Mouse (Mus musculus): Measurements from ENCODE around the gene Ppm1k.
"Not testable (repeated sequence)": the region's sequence is repeated elsewhere in the genome, so short reads cannot be mapped to it uniquely, and the experiment has no call there.

The Ppm1k gene

DNA sequence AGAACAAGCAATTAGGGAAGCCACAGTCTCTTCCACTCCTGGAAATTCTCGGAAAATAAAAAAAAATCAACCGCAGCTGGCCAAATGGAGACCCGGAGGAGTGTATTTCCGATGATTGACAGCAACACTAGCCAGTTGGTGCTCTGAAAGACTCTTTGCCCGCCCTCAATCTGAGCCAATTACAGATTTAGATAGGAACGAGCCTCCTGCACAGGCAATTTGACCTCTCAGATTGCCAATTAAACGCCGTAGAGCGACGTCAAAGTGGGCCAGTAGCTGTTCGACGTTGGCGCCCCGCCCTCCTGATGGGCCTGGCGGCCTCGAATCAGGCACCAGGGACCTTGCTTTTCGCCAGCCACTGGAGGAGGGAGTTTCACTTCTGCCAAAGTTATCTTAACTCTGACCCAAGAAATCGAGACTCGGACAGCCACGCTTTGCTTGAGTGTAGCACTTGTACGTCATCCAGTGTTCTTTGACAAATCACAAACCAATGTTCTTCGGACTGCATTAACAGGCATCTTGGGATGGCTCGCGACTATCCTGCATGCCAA lies at the start of gene Ppm1k:
Gene Ppm1k, minus strand, starts transcription at position 83 of the 551 bp plus-strand sequence.
- peak; percentile 96 for DNase-seq (ENCODE audit: extremely low read depth, low read depth, low spot score)

DNA sequence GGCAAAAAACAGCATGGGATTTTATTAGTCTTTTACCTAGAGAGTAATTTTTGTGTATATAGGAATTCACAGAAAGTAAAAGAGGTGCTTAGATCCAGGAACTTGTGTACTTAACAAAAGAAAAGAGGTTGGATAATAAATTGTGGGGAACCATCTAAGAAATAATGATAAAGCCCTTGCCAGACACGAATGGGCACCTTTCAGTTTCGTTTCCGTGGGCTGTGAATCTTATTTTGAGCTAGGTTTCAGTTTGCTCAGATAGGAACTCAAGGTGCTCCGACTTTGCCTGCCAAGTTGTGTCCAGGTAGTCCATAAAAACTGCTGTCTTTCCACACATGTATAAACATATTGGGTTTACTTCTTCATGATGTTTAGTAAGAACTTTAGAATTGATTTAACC lies 47.1 kb upstream of the Ppm1k start:
- no peak for DNase-seq (ENCODE audit: extremely low read depth, low read depth, low spot score)

DNA sequence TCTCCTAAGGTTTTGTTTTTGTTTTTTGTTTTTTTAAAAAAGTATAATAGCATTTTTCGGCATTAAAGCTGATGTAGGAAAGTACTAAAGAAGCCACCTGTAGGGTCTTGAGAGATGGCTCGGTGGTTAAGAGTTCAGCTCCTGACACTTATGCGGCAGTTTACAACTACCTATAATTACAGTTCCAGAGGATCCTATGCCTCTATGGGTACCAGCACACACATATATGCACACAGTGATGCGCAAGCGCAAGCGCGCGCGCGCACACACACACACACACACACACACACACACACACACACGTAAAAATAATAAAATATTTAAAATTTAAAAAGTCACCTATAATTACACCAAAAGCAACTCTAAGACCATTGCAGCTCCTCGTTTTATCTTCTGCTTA lies 46.3 kb upstream of the Ppm1k start:
- DNase-seq (ENCODE audit: extremely low read depth, low read depth, low spot score), result no peak

DNA sequence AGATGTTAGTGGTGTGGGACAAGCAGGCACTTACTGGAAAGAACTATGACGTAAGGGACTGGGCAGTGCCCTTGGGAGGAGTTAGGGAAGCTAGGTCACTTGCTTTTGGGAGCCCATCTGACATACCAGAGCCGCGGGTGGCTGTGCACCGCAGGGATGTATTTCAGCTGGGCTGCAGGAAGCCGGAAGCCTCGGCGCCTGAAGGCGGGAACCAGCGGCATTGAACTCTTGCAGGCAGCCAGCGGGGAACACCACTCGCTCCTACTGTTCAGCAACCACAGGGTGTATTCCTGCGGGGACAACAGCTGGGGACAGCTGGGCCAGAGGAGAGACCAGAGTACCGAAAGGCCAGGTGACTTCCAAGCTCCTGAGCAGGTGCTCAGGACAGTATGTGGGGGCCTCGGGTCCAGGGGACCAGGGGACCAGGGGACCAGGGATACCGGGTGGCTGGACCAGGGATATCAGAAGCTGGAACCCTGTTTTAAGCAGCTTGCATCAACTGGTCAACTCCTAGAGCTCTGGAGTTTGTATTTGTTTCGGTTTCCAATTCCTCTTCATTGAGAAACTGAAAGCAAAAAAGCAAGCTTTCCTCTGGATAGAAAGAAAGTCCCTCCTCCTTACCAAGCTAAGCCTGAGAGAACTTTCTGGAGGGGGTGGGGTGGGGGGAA lies 45.7 kb upstream of the Ppm1k start, which contains the start of gene Herc6:
Gene Herc6, plus strand, starts transcription at position 120 of the 668 bp plus-strand sequence.
- DNase-seq (ENCODE audit: extremely low read depth, low read depth, low spot score), result no peak

DNA sequence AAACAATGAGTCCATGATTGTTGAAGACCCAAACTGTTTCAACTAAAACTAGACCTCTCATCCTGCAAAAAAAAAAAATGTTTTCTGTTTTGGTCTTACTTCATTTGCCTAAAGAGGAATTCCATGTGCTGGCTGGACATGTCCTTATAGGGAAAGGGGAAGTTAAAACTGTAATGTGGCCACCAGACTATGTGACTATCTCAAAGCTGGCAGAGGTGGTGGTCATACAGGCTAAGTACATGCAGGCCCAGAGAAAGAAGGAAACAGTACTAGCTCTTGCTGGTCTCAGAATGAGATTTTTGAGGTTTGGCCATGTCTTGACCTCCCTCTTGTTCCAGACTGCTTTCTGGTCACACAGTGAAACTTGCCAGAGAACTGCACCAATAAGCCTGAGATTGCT lies 36.3 kb upstream of the Ppm1k start:
- no peak for DNase-seq (ENCODE audit: extremely low read depth, low read depth, low spot score)

DNA sequence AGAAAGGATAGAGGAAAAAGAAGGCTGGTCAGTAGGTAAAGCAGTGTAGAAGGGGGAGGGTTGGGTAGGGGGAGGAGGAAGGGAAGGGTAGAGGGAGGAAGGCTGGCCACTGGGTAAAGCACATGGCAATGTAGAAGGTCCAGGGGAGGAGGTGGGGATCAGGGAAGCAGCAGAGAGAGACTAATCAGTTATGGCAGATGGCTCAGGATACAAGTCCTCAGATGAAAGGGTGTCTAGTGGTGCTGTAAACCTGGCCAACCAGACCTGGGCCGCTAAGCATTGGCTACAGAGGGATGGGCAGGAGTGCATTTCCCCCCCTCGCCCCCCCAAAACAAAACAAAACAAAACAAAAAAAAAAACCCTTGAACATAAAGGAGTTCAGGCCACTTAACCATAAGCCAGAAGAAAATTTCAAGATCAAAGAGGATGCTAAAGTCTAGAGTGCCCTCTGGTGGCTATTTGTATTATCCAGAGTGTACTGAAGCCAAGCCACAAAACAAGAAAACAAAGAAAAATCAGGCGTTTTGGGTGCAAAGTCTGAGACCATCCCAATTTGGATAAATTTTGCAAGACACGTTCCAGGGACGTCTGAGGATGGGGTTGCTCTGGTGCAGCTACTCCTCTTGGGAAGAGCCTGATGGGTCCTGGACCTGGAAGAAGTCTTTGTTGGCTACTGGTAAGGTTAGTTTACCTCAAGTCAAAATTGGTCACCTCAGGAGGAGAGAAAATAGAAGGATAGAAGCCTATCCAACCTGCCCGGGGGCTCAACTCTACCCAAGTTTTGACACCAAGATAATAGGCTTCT lies 35.1 kb upstream of the Ppm1k start:
- DNase-seq (ENCODE audit: extremely low read depth, low read depth, low spot score), result no peak

DNA sequence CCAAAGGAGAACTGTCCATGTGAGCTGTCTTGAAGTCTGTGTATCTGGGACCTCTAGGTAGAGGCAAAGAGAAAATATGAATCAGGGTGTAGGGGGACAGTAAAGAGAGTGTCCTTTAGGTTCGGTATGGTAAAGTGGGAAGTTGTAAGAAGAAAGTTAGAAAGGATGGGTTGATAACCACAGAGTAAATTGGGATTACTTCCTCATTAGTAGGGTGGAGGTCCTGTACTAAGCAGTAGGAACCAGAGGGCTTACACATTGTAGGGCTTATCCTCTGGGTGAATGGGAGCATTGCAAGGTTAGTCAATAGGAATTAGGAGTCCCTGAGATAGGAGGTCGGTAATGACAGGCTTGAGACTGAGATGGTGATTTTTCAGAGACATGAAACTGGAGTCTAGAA lies 32.4 kb upstream of the Ppm1k start:
- no peak for DNase-seq (ENCODE audit: extremely low read depth, low read depth, low spot score)

DNA sequence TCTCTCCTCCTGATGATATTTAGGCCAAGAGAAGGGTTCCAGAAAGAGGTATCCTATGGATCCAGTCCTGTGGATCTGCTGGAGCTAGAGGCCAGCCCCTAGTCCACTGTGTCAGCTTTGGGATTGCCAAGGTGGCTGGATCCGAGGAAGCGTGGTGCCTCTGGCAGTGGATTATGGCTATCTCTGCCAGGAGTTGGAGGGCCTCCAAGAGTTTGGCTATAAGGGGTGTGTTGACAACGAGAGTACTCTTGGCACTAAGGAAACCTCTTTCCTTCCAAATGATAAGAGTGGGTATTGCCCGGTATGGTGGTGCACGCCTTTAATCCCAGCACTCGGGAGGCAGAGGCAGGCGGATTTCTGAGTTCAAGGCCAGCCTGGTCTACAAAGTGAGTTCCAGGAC lies 30.2 kb upstream of the Ppm1k start:
- DNase-seq (ENCODE audit: extremely low read depth, low read depth, low spot score), result no peak

DNA sequence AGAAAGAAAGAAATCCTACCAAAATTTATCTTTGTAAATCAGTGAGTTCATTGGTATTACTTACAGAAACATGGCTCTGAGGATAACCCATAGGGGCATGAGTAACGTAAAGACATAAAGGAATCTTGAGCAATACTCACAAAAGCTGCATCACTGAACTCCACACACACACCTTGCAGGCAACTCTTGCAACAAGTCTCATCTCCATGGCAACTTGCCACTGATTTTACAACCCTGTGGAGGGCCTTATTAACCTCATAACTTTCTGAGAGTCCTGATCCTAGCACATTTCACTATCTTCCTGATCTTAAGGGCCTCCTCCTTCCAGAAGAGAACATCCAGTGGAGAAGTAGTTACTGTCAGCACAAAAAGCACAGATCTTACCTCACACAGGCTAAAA lies 28.2 kb upstream of the Ppm1k start:
- DNase-seq (ENCODE audit: extremely low read depth, low read depth, low spot score), result peak; percentile 74

DNA sequence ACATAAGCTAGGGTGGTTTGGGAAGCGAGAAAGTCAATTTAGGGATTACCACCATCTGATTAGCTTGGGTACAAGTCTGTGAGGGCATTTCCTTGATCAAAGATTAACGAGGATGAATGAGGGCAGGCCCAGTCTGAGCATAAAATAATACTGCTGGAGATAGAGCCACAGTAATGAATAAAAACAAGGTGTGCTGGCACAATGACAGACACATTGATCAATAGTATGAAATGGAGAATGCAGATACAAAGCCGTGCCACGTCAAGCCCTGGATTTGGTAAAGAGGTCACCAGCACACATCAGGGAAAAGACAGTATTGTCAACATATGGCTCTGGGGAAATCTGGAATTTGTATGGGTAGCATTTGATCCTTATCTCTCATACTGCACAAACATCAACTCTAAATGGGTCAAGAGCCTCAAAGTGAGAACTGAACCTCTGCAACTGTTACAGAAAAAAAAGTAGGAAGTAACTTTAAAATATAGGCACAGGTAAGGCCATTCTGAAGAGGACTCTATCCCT lies 22.6 kb upstream of the Ppm1k start:
- DNase-seq (ENCODE audit: extremely low read depth, low read depth, low spot score), result peak; percentile 63

DNA sequence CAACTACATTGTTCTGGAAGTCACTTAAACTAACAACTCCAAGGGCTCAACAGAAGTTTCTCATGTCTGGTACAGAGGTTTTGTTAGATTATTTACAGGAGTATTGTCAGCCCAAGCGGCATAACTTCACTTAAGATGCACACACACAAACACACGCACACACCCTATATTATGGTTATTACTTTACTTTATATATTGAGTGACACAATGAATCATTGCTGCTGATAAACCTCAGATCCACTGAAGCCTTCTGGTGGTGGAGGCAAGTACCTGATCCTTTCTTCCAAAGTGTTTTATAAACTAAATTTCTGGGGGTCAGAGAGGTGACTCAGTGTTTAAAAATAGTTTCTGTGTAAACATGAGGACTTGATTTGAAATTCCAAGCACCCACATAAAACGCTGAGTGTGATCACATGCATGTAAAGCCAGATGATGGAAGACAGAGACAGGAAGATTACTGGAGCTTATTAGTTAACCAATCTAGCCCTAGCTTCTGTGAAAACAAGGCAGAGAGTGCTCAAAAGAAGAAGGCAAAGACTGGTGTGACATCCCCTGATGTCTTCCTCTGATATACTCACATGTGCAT lies 16.0 kb upstream of the Ppm1k start:
- DNase-seq (ENCODE audit: extremely low read depth, low read depth, low spot score), result no peak

DNA sequence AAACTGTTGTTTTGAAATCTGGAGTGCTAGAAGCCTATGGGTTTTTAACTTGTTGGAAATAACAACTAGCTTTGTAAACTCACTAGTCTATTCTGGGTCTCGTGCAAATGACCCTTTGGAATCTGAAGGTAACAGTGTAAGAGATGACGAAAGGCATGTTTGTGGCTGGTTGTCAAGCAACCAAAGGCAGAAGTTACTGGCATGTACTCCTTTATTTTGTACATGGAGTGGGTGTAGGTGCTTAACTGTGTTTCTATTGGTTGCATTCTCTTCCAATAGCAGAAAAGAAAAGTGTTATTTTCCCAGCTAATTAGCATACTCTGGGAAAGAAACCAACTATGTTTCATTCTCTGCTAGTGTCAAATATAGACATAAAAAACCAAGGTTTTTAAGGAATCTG lies 9.6 kb upstream of the Ppm1k start:
- no peak for DNase-seq (ENCODE audit: extremely low read depth, low read depth, low spot score)

DNA sequence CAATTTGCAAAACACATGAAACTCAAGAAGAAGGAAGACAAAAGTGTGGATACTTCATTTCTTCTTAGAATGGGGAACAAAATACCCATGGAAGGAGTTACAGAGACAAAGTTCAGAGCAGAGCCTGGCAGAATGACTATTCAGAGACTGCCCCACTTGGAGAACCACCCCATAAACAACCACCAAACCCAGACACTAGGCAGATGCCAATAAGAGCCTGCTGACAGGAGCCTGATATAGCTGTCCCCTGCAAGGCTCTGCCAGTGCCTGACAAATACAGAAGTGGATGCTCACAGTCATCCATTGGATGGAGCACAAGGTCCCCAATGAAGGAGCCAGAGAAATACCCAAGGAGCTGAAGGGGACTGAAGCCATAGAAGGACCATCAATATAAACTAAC lies 8.3 kb upstream of the Ppm1k start:
- DNase-seq (ENCODE audit: extremely low read depth, low read depth, low spot score), result not testable (repeated sequence)

DNA sequence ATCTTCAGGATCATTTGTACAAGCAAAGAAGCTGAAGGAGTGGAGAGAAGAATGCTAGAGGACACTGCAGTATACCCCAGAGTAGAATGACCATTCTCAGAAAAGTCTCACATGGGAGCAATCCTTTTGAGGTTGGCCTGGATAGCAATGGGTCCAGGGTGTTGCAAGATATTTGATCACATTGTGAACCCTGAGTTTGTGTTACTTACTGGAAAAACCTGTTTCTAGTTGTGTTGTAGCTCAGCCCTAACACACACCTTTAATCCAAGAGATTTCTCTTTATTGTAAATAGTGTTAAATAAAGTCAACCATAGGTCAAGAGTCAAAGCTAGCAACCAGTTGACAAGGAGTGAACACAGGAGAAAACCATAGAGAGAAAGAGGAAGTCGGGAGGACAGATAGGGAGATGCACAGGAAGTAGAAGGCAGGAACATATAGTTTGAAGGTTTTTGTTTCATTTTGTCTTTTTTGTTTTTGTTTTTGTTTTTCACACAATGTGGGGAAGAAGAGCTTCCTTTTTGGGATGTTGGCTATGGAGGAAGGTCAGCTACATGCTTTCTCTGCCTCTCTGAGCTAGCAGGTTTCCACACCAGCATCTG lies 6.6 kb upstream of the Ppm1k start:
- DNase-seq (ENCODE audit: extremely low read depth, low read depth, low spot score), result no peak

DNA sequence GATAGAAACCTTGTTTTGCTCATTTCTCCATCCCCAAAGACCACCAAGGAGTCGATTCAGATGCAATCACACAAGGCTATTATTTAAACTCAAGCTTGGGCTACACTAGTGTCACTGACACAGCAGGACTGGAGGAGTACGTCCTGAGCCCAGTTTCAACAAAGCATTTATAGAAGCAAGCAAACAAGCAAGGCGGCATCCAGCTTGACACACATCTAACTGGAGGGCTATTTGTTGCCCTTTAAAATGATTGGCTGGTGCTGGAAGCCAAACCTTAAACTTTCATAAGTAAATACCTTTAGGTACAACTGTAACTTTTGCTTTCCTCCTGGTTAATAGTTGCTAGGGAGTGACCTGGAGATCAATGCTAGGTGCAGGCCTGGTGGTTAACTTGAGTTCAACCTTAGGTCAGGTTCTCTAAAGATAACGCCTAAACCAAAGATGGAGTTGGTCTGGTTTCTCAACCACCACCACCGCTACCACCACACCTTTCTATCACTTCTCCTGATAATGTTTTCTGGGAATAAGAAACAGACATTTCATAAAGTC lies 5.8 kb upstream of the Ppm1k start:
- no peak for DNase-seq (ENCODE audit: extremely low read depth, low read depth, low spot score)

DNA sequence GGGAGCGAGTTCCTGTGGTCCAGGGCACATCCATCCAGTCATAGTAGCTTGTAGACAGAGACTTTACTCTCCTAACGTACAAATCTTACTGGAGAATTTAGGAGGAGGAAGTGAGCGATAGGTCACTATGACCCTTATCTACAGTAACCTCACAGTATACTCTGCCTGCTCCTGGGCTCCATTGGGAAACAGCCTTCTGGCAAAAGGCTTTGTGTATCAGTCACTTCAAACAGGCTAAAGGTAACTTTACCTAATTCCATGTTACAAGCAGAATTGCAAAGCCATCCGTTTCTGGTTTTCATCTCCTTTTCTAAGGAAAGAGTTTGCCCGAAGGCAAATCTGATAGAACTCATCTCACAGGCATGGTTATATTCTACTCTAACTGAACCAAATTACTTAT lies 2.6 kb upstream of the Ppm1k start:
- no peak for DNase-seq (ENCODE audit: extremely low read depth, low read depth, low spot score)

DNA sequence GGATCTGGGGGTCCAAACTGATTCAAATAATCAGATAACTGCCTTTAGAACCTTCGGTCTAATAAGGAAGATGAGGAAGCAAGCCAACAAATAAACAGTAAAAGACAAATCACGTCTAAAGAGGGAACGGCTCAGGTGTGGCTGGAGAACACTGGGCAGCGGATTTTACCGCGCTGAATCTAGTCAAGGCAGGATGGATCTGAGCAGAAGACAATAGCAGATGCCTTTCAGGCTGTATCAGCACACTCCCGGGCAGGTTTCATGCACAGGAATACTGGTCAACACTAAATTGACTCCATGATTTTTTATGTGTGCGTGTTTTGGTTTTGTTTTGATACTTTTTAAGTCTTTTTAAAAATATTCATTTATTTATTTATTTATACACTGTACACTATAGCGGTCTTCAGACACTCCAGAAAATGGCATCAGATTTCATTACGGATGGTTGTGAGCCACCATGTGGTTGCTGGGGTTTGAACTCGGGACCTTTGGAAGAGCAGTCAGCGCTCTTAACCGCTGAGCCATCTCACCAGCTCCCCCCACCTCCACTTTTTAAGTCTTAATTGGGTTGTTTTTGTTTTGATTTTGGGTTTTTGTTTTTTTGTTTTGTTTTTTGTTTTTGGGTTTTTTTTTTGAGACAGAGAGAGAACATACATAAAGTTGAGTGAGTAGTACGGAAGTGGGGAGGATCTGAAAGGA lies 852 bp upstream of the Ppm1k start:
- no peak for DNase-seq (ENCODE audit: extremely low read depth, low read depth, low spot score)

DNA sequence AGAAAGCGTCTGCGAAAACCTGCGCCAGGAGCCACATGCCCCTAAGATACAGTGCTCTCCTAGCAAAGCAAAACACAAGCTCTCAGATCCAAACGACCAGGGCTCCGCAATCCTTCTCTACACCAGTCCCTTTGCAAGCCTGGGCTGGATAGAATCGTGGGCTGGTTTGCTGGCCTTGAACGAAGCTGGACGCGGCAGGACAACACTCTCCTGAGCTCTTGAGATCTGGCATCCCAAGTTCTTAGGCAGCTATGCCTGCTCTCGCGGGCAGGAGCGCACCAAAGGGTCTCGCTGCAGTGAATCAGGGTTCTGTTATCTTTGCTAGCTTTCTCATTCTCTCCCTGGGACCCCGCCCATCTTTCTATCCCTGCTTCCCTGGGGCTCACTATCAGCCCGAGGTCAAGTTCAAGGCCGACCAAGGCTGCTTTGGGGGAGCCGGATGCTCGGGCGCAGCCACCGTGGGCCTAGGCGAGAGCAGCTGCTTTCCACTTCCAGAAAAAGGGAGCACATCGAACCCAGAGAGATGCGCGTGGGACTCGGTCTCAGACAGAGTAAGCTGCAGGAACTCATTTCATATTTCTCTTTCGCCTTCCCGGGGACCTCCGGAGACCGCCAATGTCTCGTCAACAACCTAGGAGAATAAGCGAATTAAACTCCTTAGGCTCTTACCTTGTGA lies 519 bp downstream of the Ppm1k start:
- no peak for DNase-seq (ENCODE audit: extremely low read depth, low read depth, low spot score)

DNA sequence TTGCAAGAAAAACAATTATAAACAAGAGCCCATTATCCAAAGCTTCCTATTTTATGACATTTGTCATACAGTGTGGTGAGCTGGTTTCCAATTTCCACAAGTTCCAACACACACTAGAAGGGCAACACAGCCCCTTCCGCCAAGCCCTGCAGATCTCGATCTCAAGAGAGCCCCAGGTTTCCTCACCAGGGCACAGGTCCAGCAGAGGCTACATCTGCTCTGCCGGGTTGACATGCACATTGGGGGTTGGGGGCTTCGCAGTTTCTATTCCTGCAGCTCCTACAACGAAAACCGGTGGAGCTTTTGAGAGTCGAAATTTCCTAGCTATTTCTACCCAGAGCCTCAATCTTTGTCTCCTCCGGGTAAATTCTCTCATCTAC lies 1.0 kb downstream of the Ppm1k start:
- DNase-seq (ENCODE audit: extremely low read depth, low read depth, low spot score), result no peak

DNA sequence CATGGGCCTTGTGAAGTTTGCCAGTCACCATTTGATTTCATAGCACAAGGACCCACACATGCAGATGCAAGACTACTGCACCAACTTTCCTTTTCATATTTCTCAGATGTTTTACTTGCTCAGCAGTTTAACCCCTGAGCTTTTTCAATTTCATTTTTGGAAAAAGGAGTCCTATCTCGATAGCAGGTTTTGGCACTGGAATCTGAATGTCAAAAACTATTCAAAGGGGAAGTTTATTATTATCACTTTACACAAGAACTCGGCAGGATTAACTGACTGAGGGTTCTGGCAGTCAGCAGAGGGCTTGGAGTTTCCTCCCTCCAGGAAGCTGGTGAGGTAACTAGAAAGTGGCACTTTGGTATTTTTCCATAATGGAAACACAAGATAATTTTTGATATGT lies 1.9 kb downstream of the Ppm1k start:
- DNase-seq (ENCODE audit: extremely low read depth, low read depth, low spot score), result no peak
